Mouse (Mus musculus) telencephalon, adult 2 months (tissue): Measurements from ENCODE around the gene Gtf2a2.
"Not testable (repeated sequence)": the region's sequence is repeated elsewhere in the genome, so short reads cannot be mapped to it uniquely, and the experiment has no call there.

Source experiments
- DNase-seq: peaks from one replicate; pipeline ENCODE4 v3.0.0-alpha.2; 2011; ENCODE audit warnings: low read depth, low spot score

Gtf2a2 gene

DNA sequence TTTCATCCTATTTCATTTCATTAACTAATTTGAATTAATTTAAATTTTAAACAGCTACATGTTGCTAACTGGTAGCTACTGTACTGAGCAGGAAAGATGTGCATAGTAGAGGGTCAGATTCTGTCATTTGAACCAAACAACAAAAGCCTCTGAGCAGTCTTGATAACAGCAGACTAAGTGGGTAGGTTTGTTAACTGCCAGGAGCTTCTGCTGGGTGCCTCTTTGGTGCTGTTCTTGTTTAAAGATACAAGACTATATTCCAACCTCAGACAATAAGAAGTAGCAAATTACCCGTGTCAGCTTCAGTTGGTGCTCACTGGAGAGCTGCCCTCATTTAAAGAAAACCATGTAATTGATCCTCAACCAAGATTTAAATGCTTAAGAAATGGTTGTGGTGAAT lies 9.3 kb downstream of the Gtf2a2 start:
- no peak for DNase-seq

DNA sequence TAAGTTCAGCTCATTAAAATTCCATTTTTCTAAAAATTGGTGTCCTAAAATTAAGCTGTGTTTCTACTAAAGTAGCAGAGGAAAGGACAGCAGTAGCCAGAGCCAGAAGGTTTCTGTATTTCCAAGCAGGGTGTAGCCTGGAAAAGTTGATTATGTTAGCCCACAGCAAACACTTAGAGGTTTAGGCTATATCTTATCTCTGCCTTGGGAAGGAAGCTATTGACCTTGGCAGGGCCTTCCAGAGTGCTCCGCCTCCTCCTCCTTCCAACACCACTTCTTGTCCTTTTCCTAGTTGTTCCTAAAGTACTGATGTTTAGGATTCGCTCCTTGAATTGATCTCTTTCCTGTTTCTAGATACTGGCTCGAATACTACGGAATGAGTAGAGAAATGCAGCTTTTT lies 9.7 kb downstream of the Gtf2a2 start:
- no peak for DNase-seq

DNA sequence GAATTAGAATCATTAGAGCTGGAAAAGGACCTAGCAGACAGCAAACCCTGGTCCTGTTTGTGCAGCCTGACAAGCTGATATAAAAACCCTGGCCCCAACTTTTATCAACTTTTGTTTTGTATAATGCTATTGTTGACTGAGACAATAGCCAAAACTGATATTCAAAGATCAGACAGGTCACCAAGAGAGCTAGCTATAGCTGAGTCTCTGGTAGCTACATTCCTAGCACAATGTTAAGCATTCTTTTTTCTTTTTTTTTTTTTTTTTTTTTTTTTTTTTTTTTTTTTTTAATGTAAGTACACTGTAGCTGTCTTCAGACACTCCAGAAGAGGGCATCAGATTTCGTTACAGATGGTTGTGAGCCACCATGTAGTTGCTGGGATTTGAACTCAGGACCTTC lies 11.3 kb downstream of the Gtf2a2 start:
- DNase-seq = not testable (repeated sequence)

DNA sequence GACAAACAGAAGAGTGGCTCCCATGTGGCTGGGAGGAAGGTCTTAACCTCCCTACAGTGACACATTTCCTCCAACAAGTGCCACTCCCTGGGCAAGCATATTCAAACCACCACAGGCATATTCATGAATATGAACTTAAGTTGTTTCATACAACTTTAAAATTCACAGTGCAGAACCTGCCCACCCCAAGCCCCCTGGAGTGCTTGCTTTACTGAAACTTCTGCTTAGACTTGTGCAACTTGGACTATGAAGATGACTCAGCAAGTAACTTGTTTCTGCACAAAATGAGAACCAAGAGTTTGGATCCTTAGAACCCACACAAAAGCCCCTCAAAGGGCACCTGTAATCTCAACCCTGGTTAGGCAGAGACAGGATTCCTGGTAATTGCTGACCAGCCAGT lies 12.3 kb downstream of the Gtf2a2 start:
- DNase-seq = no peak

DNA sequence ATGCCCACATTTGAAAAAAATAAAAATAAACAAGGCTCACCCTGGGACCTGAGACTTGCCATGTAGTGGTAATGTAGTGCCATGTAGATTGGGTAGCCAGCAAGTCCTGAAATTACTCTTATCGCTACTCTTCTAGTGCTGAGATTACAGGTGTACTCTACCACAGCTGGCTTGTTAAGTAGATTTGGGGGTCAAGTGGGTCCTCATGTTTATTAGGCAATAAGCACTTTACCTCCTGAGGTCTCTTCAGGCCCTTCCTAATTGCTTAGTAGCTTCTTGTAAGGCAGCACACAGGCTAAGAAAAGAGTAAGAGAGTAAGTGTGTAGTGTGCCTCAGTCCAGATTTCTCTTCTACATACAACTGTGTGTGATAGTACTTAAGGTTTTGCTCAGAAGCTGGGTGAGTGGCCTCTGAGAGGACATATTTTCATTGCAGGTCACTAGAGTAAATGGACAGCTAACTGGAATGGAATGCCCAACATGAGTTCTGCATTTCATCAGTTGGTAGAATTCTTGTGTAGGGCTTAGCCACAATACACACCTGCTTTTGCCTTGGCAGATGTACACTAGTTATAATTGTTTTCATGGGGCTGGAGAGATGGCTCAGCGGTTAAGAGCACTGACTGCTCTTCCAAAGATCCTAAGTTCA lies 13.1 kb downstream of the Gtf2a2 start:
- DNase-seq = no peak

DNA sequence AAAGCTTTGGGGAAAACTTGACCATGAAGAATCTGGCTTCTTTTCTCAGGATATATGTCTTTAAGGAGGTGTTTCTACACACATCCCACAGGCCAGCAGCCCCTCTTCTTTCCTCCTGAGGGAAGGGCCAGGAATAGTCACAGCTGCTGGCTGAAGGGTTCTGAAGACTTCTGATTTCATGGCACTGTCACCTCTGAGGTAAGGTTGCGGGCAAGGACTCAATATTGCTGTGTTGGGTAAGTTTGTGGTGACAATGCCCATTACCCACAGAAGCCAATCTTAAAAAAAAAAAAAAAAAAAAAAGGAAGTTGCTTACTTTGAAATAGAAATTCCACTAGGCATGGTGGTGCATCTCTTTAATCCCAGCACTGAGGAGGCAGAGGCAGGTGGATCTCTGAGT lies 19.8 kb downstream of the Gtf2a2 start:
- DNase-seq = no peak

DNA sequence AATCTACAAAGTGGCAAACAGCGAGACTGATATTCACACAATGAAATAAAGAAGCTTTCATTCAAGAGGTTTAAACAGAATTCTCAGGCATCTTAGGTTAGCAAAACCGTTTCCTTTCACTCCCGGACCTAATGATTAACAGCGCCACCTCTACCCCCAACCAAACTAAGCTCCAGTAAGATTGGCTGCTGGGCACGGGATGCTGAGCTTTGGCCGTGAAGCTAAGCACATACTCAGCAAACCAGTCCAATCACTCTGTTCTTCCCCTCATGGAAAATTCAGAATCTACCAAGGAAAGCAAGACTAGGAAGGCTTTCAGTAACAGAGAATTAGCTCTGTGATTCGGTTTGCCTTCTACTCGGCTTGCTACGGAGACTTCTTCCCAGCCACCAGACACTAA lies 20.7 kb downstream of the Gtf2a2 start:
- DNase-seq = no peak

DNA sequence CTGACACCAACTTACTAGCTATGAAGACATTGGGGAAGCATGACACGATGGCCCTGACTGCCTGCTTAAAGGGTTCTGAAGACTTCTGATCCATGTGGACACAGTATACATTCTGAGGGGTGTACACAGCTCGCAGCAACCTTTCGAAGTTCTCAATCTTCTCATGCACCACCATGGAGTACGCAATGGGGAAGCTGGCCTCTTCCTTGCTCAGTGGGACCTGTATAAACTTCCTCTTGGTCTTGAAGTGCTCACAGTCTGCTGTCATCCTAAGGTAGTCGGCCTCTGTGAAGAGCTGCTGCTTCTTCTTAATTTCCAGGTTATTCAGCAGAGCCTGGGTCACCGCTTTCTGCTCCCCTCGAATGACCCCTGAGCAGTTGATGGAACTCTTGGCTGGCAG lies 22.4 kb downstream of the Gtf2a2 start:
- no peak for DNase-seq

DNA sequence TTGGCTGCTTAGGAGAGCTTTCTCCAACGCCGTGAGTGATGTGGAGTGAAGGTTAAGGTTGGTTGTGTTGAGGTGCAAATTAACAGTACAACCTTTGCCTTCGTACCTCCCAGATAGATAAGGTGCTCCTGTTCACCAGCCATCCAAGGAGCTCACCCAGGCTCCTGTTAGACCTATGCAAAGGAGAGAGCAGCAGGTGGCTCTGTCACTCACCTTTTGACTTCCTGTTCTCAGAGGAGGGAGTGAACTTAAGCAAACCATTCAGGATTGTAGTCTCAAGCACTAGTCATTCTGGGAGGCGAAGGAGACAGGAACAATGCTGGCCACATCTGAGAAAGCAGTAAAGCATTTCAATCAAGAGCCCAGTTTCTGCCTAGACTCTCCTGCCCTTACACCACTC lies 24.3 kb downstream of the Gtf2a2 start:
- DNase-seq = no peak

DNA sequence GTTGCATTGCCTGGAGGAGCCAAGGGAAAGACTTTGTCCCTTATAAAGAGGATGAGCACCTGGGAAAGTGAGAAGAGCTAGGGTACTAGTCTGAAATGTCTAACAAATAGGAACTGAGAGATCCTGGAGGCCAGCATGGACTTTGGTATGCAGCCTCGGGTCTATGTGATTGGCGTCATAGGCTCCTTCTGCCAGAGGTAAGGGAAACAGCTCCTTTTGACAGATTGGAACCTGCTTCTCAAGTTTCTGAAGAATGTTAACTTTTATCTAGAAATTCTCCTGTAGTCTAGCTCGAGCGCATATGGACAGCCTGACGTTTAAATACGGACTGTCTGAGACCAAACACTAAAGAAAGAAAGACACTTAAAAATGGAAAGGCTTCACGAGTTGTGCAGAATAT lies 25.6 kb downstream of the Gtf2a2 start, which contains the start of gene Gcnt3:
Gene Gcnt3 (minus strand): TSS at position 101 of the 400 bp plus-strand sequence.
- DNase-seq = no peak

DNA sequence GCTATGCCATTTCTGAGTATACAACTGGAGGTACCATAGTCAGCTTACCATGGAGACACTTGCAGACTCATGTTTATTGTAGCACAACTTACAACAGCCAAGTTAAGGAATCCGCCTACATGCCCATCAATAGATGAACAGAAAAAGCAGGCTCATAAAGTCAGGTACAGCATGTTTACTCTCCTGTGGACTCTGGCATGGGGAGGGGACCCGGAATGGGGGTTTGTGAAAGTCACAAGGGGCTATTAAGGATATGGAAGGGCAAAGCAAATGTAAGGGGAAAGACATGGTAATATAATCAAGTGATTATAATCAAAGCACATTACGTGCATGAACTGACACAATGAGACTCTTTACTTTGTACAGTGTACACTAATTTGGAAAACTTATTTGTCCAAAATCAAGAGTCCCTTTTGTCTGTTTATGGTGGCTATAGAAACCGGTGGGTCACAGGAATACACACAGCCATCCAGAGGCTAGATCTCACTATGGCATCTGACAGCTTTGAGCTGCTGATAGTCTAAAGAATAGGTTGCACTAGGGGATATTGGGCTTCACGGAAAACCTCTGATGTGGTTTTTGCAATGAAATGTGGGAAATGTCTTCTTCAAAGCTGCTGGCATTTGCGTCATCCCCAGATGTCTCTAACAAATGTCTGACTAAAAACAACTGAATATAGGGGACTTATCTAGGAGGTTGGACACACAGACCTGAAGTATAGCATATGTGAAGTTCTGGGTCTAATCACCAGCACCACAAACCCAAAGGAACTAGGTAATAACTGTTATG lies 27.4 kb downstream of the Gtf2a2 start:
- DNase-seq = no peak

DNA sequence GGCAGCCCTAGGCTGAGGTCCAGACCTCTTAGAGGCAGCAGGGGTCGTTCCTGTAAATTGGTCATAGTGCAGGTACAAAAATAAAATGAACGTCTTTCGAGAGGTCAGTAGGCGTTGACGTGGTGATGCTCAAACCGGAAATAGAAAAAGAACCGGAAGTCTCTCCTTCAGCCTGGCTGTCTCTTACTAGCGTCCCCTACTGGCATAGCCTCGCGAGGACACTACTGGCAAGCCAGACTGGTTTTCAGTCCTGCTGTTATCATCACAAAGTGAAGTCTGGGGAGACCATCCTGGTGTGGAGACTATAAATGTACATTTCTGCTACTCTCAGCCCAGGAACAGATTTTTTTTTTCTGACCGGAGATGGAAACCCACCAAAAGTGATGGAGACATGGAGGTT lies 28.2 kb downstream of the Gtf2a2 start:
- no peak for DNase-seq

DNA sequence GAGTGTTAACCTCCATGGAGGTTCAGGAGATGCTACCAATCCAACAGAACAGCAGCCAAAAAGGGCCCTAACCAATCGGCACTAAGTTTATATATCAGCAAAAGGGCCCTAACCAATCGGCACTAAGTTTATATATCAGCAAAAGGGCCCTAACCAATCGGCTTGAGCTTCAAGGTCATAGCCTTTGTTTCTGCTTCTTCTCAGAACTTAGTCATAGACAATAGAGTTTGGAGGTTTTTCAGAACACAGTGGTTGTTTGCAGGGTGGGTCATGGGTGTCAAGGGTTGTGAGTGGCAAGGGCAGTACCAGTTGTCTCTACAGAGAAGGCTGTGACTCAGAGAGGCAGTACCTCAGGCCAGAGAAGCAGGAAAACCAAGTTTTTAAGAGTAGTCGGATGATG lies 29.8 kb downstream of the Gtf2a2 start:
- DNase-seq = no peak

DNA sequence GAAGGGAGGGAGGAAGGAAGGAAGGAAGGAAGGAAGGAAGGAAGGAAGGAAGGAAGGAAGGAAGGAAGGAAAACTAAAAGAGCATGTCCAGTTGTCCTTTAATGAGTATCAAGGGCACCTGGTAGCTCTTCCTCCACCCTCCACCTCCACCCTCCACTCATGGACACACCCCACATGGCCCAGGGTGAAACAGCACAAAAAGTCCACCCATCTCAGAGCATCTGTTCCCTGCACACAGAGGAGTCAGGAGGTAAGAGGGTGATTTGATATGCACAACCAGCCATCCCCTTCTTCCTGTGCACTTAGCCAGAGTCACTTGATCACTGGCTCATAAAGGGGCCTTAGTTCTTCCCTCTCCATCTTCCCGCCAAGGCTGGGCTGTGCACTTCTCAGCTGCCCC lies 30.6 kb downstream of the Gtf2a2 start:
- DNase-seq = no peak

DNA sequence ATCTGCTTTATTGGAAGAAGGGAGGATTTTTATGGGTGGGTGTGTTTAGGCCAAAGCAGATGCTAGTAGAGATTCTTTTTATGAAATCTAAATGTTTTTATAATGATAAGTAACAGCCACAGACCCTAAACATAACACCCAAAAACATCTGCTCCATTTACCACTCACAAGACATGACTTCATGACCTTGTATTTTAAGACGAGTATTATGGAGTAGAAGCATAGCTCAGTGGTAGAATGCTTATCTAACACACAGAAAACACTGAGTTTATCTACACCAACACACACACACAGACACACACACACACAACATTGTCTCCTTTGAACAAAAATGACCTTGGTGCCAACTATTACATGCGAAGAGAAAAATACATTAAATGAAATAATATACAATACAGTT lies 32.5 kb downstream of the Gtf2a2 start:
- DNase-seq = no peak

DNA sequence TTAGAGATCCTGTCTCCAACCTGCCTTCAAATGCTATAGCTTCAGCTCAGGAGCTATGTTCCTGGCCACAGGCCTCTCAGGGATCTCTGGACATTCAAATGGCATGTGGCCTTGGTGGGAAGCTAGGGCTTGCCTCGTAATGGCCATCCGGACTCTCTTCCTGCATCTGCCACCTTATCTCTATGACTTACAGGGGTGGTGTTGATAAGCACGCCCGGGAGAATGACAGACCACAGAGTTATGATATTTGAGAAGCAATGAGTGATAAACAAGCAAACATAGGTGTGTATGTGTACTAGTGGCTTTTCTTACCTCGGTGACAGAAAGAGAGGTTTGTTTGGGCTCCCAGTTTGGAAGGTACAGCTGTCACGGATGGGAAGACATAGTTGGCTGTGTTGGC lies 33.9 kb downstream of the Gtf2a2 start:
- DNase-seq = no peak

DNA sequence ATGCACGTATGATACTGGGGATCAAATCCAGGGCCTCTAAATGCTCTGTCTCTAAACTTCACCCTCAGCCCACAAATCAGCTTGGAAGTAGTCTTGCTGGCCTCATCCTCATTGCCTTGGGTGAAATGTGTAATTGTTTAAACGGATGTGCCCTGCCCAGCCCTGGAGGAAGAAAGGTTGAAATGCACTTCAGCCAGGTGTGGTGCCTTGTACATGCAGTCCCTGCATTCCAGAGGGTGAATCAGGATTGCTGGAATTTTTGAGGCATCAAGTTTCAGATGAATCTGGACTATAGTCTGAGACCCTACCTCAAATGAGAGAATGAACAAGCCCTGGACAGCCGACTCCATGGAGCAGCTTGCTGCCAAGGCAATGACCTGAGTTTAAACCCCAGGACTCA lies 35.5 kb downstream of the Gtf2a2 start:
- DNase-seq = no peak

DNA sequence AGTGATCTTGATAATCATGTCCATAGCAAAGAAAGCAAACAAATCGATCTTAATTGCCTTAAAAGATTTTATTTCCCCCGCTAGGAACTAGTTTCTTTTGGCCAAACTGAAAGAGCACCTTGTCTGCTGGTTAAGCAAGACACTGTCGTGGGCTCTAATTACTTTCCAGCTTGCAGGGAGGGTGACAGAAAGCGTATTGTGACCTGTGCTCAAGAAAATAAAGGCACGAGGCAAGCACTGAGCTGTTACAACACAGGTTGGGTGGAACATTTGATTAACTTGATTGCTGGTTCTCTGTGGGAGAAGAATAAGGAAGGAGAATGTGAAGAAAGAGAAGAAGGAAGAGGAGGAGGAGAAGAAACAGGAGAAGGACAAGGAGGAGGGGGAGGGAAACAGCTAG lies 35.9 kb downstream of the Gtf2a2 start:
- DNase-seq = no peak

DNA sequence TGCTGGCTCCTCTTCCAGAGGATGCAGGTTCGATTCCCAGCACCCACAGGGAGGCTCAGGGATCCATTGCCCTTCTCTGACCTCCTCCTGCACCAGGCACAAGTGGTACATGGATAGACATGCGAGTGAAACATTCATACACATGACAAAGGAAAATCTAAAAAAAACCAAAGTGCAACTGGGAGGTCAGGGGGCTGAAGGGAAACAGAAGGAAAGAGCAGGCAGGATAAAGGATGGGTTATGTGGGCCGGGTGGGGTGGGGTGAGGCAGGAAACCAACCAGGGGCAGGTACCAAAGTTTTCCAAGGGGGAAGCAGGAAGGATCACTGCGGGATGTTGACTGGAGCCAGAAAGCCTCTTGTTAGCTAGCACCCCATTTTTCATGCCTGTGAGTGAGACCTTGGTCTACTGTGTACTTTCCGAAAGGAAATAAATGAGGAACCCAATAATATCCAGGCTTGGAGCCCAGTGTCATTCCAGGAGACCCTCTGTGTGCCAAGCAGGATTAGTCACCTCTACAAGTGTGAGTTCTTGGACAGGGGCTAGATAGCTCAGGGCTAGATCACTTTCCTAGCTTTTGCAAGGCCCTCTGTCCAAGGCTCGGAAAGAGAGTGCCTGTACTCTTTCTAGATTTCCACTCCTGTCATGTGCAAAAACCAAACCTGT lies 36.5 kb downstream of the Gtf2a2 start:
- no peak for DNase-seq

DNA sequence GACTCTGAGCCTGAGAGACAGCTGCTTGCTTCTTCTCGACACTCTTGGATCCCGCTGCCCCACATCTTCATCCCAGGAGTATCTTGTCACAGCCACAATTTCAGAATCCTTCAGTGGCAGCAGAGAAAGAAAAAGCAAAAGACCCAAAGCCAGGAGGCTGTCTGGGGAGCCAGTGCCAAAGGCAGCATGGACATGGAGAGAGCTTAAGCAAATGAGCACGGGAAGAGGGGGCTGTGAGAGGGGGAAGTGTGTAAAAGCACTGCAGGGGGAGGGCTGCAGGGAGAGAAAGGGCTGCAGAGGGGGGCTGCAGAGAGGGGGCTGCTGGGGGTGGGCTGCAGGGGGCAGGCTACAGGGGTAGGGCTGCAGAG lies 37.0 kb downstream of the Gtf2a2 start:
- DNase-seq = no peak

DNA sequence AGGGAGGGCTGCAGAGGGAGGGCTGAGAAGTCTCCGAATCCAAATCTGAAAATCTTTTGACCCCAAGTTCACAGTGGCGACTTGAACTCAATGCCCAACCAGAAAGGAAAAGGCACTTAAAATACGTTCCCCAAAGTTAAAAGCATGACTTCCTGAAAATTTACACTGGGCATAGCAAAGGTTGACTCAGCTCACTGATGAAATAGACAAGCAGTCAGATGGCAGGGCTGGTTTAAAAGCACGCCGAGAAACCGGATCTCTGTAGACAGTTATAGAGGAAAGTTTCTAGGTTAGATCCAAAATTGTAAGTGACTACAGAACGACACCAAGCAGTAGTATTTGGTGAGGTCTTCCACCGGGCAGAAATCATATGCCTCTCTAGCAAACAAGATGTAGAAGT lies 37.5 kb downstream of the Gtf2a2 start:
- no peak for DNase-seq

DNA sequence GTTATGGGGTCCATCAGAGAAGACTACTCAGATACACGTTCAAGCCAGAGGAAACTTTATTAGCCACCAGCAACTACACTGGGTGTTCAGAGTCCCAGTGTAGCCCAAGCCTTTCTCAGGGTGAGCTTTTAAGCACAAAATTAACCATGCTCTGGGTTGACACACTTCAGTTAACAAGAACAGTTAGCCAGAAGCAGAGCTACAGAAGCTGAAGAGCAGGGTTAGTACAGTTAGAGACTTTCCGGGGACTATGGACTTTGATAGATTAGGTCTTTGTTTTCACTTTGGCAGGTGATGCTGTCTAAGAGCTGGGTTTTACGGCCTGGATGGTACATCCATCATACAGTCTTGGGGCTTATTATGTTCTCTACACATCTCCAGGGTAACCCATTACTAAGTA lies 40.4 kb downstream of the Gtf2a2 start:
- no peak for DNase-seq

DNA sequence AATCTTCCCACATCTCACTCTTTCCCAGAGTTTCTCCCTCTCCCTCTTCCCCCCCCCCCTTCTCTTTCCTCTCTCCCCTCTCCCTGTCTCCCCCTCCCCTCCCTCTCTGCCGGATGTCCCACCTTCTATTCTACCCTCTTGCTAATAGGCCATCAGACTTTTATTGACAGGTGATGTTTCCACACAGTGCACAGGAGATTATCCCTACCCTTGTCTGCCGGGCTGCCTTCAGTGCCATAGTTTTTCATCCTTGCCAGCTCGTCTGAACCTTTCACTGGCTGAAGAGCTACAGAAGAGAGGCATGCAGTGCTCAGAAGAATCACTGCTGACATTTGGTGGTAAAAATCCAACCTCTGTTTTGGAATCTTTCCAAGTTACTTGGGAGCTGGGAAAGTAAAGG lies 41.1 kb downstream of the Gtf2a2 start:
- no peak for DNase-seq
